Mouse (Mus musculus): Measurements from ENCODE around the gene Wdpcp. TPM values are rescaled to one million over a fixed set of nuclear protein-coding genes. Genes with fewer than 3 reads are reported as not detected.

Gene Wdpcp
- polyA plus RNA-seq, 1 experiment from 2014 or later = 0.74 TPM

DNA sequence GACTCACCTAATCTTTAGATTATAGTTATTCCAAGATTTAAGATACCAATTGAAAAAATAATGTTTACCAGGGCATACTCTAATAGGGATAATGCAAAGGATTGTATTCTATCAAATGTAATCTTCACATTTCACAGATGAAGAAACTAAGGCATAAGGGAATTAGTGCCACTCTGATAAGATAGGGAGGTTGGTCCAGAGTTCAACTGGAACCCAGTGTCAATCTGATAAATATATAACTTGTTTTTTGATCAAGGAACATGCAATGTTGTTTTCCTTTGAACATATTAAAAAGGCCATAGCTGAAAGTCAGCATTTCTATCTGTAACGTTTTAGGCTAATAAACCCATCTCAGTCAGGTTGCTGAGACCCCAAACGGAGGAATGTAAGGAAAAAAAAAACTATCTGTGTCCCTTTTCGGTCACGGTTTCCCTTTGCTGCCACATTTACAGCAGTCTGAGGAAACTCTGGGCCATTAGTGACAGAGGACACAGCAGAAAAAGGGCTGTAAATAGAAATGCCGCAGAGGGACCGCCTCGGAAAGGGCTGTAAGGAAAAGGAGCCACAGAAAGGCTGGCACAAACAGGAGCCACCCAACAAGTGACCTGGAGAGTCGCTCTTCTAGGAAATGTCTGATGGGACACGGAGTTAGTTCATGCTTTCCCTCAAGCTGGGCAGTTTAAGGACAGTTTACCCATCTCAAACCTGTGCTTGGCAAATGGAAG is 7.2 kb upstream of the Wdpcp start:
- Histone ChIP-seq H3K9me3 (replicated peaks; ENCODE audit: control insufficient read depth, low read length) (no peaks in the 10 kb centered on the region), H3K4me3 (ENCODE audit: low read depth, low read length) (no peak overlapping the region), H3K9ac (ENCODE audit: low read depth, low read length) (no peak overlapping the region), H3K4me1 (ENCODE audit: control insufficient read depth, low read depth, low read length) (peaks cover 7% of the 10 kb centered on the region), H3K27ac (ENCODE audit: low read length) (no peak overlapping the region), H3K36me3 (ENCODE audit: control insufficient read depth, insufficient read depth) (no peaks in the 10 kb centered on the region; the same call in none of the 2 replicates), H3K27me3 (ENCODE audit: control insufficient read depth, insufficient read depth, low read depth, low read length) (no peaks in the 10 kb centered on the region), H3K4me2 (ENCODE audit: low read depth, low read length) (no peak overlapping the region)
- ATAC-seq (ENCODE audit: low read depth) = no peak
- 74% methylated on average over 9 of the region's 9 CpGs for WGBS (ENCODE audit: insufficient replicate concordance)

DNA sequence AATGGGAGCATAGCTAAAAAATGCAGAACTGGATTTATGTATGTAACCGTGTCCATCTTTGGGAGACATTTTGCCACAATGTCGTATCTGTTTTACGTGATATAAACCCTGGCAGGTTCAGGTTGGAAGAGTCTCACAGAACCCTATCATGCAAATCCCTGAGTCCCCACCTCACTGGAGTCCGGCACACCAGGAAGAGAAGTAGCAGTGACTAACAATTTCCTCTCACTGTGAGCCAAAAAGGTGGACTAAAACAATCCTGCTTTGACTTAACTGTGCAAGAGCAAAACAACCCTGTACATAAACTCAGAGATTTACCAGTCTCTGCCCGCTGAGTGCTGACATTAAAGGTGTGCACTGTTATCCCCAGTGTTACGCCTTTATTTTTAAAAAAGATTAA is 5.1 kb upstream of the Wdpcp start:
- ATAC-seq (ENCODE audit: low read depth) = no peak
- no peaks in the 10 kb centered on the region for H3K9me3 ChIP-seq (replicated peaks; ENCODE audit: control insufficient read depth, low read length)
- no peak overlapping the region for H3K9ac ChIP-seq (ENCODE audit: low read depth, low read length)
- no peaks in the 10 kb centered on the region; the same call in none of the 2 replicates for H3K36me3 ChIP-seq (ENCODE audit: control insufficient read depth, insufficient read depth)
- H3K4me2 ChIP-seq (ENCODE audit: low read depth, low read length) = no peak overlapping the region
- H3K4me1 ChIP-seq (ENCODE audit: control insufficient read depth, low read depth, low read length) = peaks cover 11% of the 10 kb centered on the region
- WGBS (ENCODE audit: insufficient replicate concordance) = 84% methylated on average over 6 of the region's 6 CpGs
- H3K4me3 ChIP-seq (ENCODE audit: low read depth, low read length) = no peak overlapping the region
- no peak overlapping the region for H3K27ac ChIP-seq (ENCODE audit: low read length)
- H3K27me3 ChIP-seq (ENCODE audit: control insufficient read depth, insufficient read depth, low read depth, low read length) = no peaks in the 10 kb centered on the region

DNA sequence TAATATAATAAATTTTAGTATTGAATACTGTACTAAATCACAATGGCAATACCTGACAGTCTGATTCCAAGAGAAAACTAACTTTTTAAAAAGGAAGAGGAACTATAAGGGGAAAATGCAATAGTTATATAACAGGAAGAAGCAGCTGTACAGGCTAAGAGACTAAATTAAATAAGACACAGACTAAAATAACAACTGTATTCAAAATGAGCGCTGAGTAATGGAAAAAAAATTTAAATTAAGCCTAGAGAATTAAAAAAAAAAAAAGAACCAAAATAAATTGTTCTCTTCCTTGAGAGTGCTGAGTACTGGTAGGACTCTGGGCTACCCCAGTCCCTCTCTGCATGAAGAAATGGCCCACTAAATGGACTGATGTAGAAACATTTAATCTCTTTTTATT is 4.3 kb upstream of the Wdpcp start:
- Histone ChIP-seq H3K4me2 (ENCODE audit: low read depth, low read length) (no peak overlapping the region), H3K27me3 (ENCODE audit: control insufficient read depth, insufficient read depth, low read depth, low read length) (no peaks in the 10 kb centered on the region), H3K36me3 (ENCODE audit: control insufficient read depth, insufficient read depth) (no peaks in the 10 kb centered on the region; the same call in none of the 2 replicates), H3K9ac (ENCODE audit: low read depth, low read length) (no peak overlapping the region), H3K4me1 (ENCODE audit: control insufficient read depth, low read depth, low read length) (peaks cover 13% of the 10 kb centered on the region), H3K4me3 (ENCODE audit: low read depth, low read length) (no peak overlapping the region), H3K27ac (ENCODE audit: low read length) (no peak overlapping the region), H3K9me3 (replicated peaks; ENCODE audit: control insufficient read depth, low read length) (no peaks in the 10 kb centered on the region)
- ATAC-seq (ENCODE audit: low read depth) = no peak
- WGBS (ENCODE audit: insufficient replicate concordance) = 59% methylated on average over 1 of the region's 1 CpGs

DNA sequence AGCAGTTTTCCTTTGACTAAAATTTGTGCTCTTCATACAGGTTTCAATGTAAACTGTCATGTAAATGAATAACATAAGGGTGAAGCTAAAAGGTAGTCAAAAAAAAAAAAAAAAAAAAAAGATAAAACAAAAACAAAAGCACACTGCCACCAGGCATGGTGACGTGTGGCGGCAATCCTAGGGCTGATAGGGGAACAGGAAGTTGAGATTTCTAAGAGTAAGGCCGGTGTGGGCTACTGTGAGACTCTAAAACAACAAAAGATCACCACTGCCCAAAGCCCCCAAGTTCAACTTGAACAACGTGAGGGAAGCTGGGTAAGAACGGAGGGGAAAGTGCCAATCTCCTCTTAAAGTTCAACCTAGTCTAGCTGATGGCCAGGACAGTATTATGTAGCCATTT is 3.0 kb upstream of the Wdpcp start:
- no peak overlapping the region for H3K4me3 ChIP-seq (ENCODE audit: low read depth, low read length)
- no peak overlapping the region for H3K27ac ChIP-seq (ENCODE audit: low read length)
- no peak overlapping the region for H3K9ac ChIP-seq (ENCODE audit: low read depth, low read length)
- peaks cover 13% of the 10 kb centered on the region for H3K4me1 ChIP-seq (ENCODE audit: control insufficient read depth, low read depth, low read length)
- H3K9me3 ChIP-seq (replicated peaks; ENCODE audit: control insufficient read depth, low read length) = no peaks in the 10 kb centered on the region
- H3K27me3 ChIP-seq (ENCODE audit: control insufficient read depth, insufficient read depth, low read depth, low read length) = no peaks in the 10 kb centered on the region
- ATAC-seq (ENCODE audit: low read depth) = no peak
- 0 out of 2 replicates have a peak overlapping the region, but pooled peaks have one; percentile 10 for H3K4me2 ChIP-seq (ENCODE audit: low read depth, low read length)
- H3K36me3 ChIP-seq (ENCODE audit: control insufficient read depth, insufficient read depth) = no peaks in the 10 kb centered on the region; the same call in 1 of the 2 replicates
- WGBS (ENCODE audit: insufficient replicate concordance) = 10% methylated on average over 5 of the region's 5 CpGs

DNA sequence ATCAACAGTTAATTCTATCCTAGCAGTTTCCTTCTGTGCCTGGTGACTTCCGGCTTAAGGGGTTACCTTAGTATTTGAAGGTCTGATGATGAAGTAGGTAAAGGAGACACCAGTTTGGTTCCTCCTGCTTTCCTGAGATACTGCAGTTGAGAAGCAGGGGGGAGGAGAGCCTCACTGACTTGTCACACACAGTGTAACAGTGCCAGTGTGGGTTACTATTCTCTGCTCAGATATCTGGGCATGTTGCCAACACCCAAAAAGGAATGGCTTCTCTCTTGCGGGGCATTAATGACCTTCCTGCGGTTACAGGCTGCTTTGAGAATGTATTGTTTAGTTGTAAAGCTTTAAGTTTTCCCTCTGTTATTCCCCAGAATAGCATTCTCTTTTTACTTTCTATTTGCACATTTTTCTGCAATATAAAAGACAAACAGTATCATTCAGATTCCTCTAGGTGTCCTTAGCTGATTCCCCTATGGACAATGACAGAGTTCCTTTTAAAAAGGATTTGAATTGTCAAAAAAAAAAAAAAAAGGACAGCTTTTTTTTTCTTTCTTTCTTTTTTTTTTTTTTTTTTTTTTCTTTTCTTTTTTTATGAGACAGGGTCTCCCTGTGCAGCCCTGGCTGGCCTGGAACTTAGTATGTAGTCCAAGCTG is 2.5 kb upstream of the Wdpcp start:
- H3K9me3 ChIP-seq (replicated peaks; ENCODE audit: control insufficient read depth, low read length) = no peaks in the 10 kb centered on the region
- no peak for ATAC-seq (ENCODE audit: low read depth)
- WGBS (ENCODE audit: insufficient replicate concordance) = 20% methylated on average over 3 of the region's 3 CpGs
- peaks cover 13% of the 10 kb centered on the region for H3K4me1 ChIP-seq (ENCODE audit: control insufficient read depth, low read depth, low read length)
- no peak overlapping the region for H3K4me3 ChIP-seq (ENCODE audit: low read depth, low read length)
- H3K4me2 ChIP-seq (ENCODE audit: low read depth, low read length) = 0 out of 2 replicates have a peak overlapping the region, but pooled peaks have one; percentile 10
- no peaks in the 10 kb centered on the region for H3K27me3 ChIP-seq (ENCODE audit: control insufficient read depth, insufficient read depth, low read depth, low read length)
- H3K27ac ChIP-seq (ENCODE audit: low read length) = no peak overlapping the region; the same call in 1 of the 2 replicates
- no peak overlapping the region for H3K9ac ChIP-seq (ENCODE audit: low read depth, low read length)
- H3K36me3 ChIP-seq (ENCODE audit: control insufficient read depth, insufficient read depth) = no peaks in the 10 kb centered on the region

DNA sequence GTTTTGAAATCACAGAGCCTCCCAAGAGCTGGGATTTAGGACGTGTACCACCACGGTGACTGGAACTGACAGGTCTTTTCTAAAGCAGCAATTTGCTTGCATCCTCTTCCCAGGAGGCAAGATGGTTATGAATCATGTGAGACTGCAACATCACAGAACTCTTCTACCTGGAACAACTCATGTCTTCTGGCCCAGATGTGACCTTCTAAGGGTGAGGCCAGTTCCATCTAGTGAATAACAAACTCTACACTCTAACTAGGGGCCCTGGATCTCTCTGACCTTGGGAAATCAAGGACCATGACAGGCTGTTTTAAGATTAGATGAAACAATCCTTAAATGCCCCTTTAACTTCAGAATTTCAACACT is 1.9 kb upstream of the Wdpcp start:
- Histone ChIP-seq H3K9ac (ENCODE audit: low read depth, low read length) (no peak overlapping the region), H3K9me3 (replicated peaks; ENCODE audit: control insufficient read depth, low read length) (no peaks in the 10 kb centered on the region), H3K27ac (ENCODE audit: low read length) (no peak overlapping the region; the same call in 1 of the 2 replicates), H3K4me2 (ENCODE audit: low read depth, low read length) (peak overlapping the region; percentile 27; the same call in 1 of the 2 replicates), H3K36me3 (ENCODE audit: control insufficient read depth, insufficient read depth) (no peaks in the 10 kb centered on the region), H3K4me3 (ENCODE audit: low read depth, low read length) (no peak overlapping the region), H3K4me1 (ENCODE audit: control insufficient read depth, low read depth, low read length) (peaks cover 13% of the 10 kb centered on the region), H3K27me3 (ENCODE audit: control insufficient read depth, insufficient read depth, low read depth, low read length) (no peaks in the 10 kb centered on the region)
- no peak for ATAC-seq (ENCODE audit: low read depth)
- WGBS (ENCODE audit: insufficient replicate concordance) = 60% methylated on average over 2 of the region's 2 CpGs

DNA sequence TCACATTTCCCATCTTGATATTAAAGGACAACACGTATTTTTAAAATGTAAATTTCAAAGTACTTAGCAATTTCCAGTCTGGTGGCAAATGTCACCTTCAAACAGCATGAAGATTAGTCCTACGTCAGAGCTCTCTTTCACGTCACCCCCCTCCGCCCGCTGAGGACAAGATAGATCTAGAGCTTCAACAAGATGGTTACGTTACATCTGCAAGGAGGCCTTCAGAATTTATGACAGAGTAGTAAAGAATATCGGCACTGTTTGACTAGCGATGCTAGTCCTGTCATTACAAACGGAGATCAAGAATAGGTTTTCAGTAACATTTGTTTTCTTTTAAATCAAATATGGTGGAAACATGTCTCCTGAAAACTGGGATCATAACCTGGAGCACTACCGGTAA is 1.1 kb upstream of the Wdpcp start:
- no peaks in the 10 kb centered on the region for H3K27me3 ChIP-seq (ENCODE audit: control insufficient read depth, insufficient read depth, low read depth, low read length)
- H3K36me3 ChIP-seq (ENCODE audit: control insufficient read depth, insufficient read depth) = no peaks in the 10 kb centered on the region
- H3K9me3 ChIP-seq (replicated peaks; ENCODE audit: control insufficient read depth, low read length) = no peaks in the 10 kb centered on the region
- 5% methylated on average over 10 of the region's 10 CpGs for WGBS (ENCODE audit: insufficient replicate concordance)
- H3K27ac ChIP-seq (ENCODE audit: low read length) = peak overlapping the region; percentile 73; the same call in 1 of the 2 replicates
- peak overlapping the region; percentile 77 for H3K4me3 ChIP-seq (ENCODE audit: low read depth, low read length)
- peak overlapping the region; percentile 67 for H3K9ac ChIP-seq (ENCODE audit: low read depth, low read length)
- peak overlapping the region; percentile 55 for H3K4me2 ChIP-seq (ENCODE audit: low read depth, low read length)
- H3K4me1 ChIP-seq (ENCODE audit: control insufficient read depth, low read depth, low read length) = peaks cover 13% of the 10 kb centered on the region
- ATAC-seq (ENCODE audit: low read depth) = no peak

DNA sequence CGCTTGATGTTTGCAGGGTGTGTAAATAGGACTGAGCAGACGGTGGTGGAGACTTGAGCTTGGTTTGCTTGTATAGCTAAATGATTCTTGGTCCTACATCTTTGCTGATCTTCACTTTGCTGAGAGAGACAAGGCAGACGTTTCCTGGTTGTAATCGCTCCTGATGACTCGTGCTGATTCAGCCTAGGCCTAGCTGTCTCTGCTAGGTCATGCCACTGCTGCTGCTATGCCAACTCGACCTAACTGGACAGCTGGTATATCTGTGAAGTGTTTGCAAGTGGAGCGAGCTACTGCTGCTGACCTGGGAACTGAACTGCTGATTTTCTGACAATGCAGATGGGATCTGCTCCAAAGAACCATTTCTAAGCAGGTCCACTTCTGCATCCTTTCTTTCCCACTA is 9.4 kb downstream of the Wdpcp start:
- 44% methylated on average over 7 of the region's 7 CpGs for WGBS (ENCODE audit: insufficient replicate concordance)
- H3K4me2 ChIP-seq (ENCODE audit: low read depth, low read length) = no peak overlapping the region
- H3K27ac ChIP-seq (ENCODE audit: low read length) = no peak overlapping the region
- H3K9ac ChIP-seq (ENCODE audit: low read depth, low read length) = no peak overlapping the region
- no peaks in the 10 kb centered on the region for H3K27me3 ChIP-seq (ENCODE audit: control insufficient read depth, insufficient read depth, low read depth, low read length)
- no peaks in the 10 kb centered on the region for H3K9me3 ChIP-seq (replicated peaks; ENCODE audit: control insufficient read depth, low read length)
- H3K36me3 ChIP-seq (ENCODE audit: control insufficient read depth, insufficient read depth) = no peaks in the 10 kb centered on the region
- no peak overlapping the region for H3K4me3 ChIP-seq (ENCODE audit: low read depth, low read length)
- no peak for ATAC-seq (ENCODE audit: low read depth)
- H3K4me1 ChIP-seq (ENCODE audit: control insufficient read depth, low read depth, low read length) = no peaks in the 10 kb centered on the region

DNA sequence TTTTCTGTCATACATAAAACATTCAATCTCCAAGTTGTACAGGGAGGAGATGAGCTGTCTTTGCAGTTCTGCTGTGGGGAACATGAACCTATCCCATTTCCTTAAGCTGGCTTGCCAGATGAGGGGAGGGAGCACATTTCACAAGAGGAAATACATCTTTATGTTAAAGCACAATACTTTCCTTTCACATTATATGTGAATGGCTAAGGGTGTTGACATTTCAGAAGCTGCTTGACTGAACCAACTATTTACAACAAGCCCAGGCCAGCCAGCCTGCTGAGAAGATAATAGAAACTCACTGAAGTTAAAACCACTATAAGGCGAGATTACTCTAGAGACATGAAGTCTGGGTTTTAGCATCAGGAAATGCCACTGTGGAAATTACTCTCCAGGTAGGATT is 11.3 kb downstream of the Wdpcp start:
- Histone ChIP-seq H3K4me1 (ENCODE audit: control insufficient read depth, low read depth, low read length) (no peaks in the 10 kb centered on the region), H3K27me3 (ENCODE audit: control insufficient read depth, insufficient read depth, low read depth, low read length) (no peaks in the 10 kb centered on the region), H3K4me3 (ENCODE audit: low read depth, low read length) (no peak overlapping the region), H3K36me3 (ENCODE audit: control insufficient read depth, insufficient read depth) (no peaks in the 10 kb centered on the region), H3K4me2 (ENCODE audit: low read depth, low read length) (no peak overlapping the region), H3K9ac (ENCODE audit: low read depth, low read length) (no peak overlapping the region), H3K27ac (ENCODE audit: low read length) (no peak overlapping the region), H3K9me3 (replicated peaks; ENCODE audit: control insufficient read depth, low read length) (no peaks in the 10 kb centered on the region)
- 40% methylated on average over 1 of the region's 1 CpGs for WGBS (ENCODE audit: insufficient replicate concordance)
- no peak for ATAC-seq (ENCODE audit: low read depth)
